Mouse (Mus musculus): ENCODE measurements around the gene Slc24a3.

DNA sequence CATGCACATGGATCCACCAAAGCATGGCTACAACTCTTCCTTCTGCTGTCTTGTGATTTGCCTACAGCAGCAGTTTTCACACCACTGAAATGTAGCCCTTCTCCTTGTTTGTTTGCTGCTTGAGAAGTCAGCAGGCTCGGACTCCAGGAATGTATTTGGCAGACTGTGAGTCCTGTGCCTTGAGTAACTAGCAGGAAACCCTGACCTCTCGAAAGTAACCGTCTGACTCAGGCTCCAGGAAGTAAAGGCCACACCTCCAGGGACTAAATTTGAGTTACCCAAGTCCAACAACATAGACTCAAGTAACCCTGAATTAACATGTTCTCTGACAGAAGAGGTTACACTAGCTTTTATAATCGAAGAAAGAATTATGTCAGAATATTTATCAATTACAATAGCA is 203.2 kb downstream of the Slc24a3 start:
- TF ChIP-seq POLR2A (IDR thresholded peaks at IDR 0.05; ENCODE audit: extremely low read depth, insufficient read depth, low read length) (no peak), CTCF (IDR thresholded peaks at IDR 0.05; ENCODE audit: low read depth, low read length) (no peak)

Measured in liver, adult 2 months (tissue).